Mouse (Mus musculus): ENCODE measurements around the gene Cyp2c55. TPM values are rescaled to one million over a fixed set of nuclear protein-coding genes. Genes with fewer than 3 reads are reported as not detected.

The Cyp2c55 gene
- not detected for total RNA-seq (2021)

- no peak for DNase-seq
- intact Hi-C loops (cut with DNase I): no loop called here
Observed at GRCm38 (mm10) chr19:39006715-39007114, at the start of gene Cyp2c55. Cyp2c55 (plus strand) TSS chr19:39007019.

- no peak for DNase-seq
- intact Hi-C loops (cut with DNase I): no loop called here
Observed at GRCm38 (mm10) chr19:38970741-38971140, 36.1 kb upstream of the Cyp2c55 start.

GRCm38 (mm10) chr19:38972581-38972980 is 34.2 kb upstream of the Cyp2c55 start:
- intact Hi-C loops (cut with DNase I): no loop called here
- DNase-seq: no peak

- DNase-seq: no peak
- intact Hi-C loops (cut with DNase I): no loop called here
Observed at GRCm38 (mm10) chr19:38973666-38974065, 33.2 kb upstream of the Cyp2c55 start.

- intact Hi-C loops (cut with DNase I): no loop called here
- no peak for DNase-seq
Observed at GRCm38 (mm10) chr19:38976269-38976668, 30.6 kb upstream of the Cyp2c55 start.

GRCm38 (mm10) chr19:38981966-38982365 is 24.9 kb upstream of the Cyp2c55 start:
- DNase-seq: peak; percentile 45 to 70
- intact Hi-C loops (cut with DNase I): loop anchor here (2.0 kb wide), 1 partner anchor 1243 kb away; no protein-coding TSS in a partner anchor

- no peak for DNase-seq
- intact Hi-C loops (cut with DNase I): no loop called here
Observed at GRCm38 (mm10) chr19:38998248-38998647, 8.6 kb upstream of the Cyp2c55 start.

GRCm38 (mm10) chr19:38998676-38999075 is 8.1 kb upstream of the Cyp2c55 start:
- DNase-seq: no peak
- intact Hi-C loops (cut with DNase I): no loop called here

- intact Hi-C loops (cut with DNase I): no loop called here
- DNase-seq: no peak
Observed at GRCm38 (mm10) chr19:39005132-39005531, 1.7 kb upstream of the Cyp2c55 start.

GRCm38 (mm10) chr19:39057928-39058327 is 51.1 kb downstream of the Cyp2c55 start:
- DNase-seq: no peak
- intact Hi-C loops (cut with DNase I): no loop called here

- DNase-seq: no peak
- intact Hi-C loops (cut with DNase I): no loop called here
Observed at GRCm38 (mm10) chr19:39060719-39061118, 53.9 kb downstream of the Cyp2c55 start, which contains the start of gene Cyp2c65. Cyp2c65 (plus strand) TSS chr19:39061015.

Small RNAs within 50 kb of the gene (microRNA-seq; reads per million reads assigned to microRNA genes)
- 0 reads per million in 2 experiments for gene Gm23800 (ENCODE audit: borderline number of aligned reads in 2 of 2)

Other genes starting within 250 kb of the Cyp2c55 start
- gene Noc3l, start 187.8 kb upstream of the Cyp2c55 start, total RNA-seq (2021): 1 to 10 TPM; 6.0 to 6.3 TPM
- 1 to 10 TPM; 6.4 to 6.9 TPM for gene Tbc1d12, start 170.4 kb upstream of the Cyp2c55 start, total RNA-seq (2021)
- gene Hells, start 76.1 kb upstream of the Cyp2c55 start, total RNA-seq (2021): 1 to 10 TPM in 1 of 2 experiments, under 1 TPM in 1; 0.84 to 2.0 TPM
- gene Cyp2c65, start 54.0 kb downstream of the Cyp2c55 start, total RNA-seq (2021): not detected
- not detected for gene Cyp2c66, start 106.9 kb downstream of the Cyp2c55 start, total RNA-seq (2021)

All from heart, postnatal 36 days (tissue).